Mouse (Mus musculus) ES-E14 (cell line): ENCODE results near the gene Xpnpep2.

Experiments
- MAFK ChIP-seq: IDR thresholded peaks from 2 replicates; pipeline ENCODE4 v1.6.1; 2014; ENCODE audit warnings: mild to moderate bottlenecking, low read depth, low read length, inconsistent platforms; ENCODE audit not compliant: insufficient read depth
- ZNF384 ChIP-seq: IDR thresholded peaks from 2 replicates; pipeline ENCODE4 v1.6.1; 2012; ENCODE audit warnings: low read depth, low read length, inconsistent platforms

- TF ChIP-seq MAFK (no peak), ZNF384 (no peak)
These were observed 8.7 kb upstream of the Xpnpep2 start for GRCm38 (mm10) chrX:48099871-48100270.
